11 mouse cellular contexts compared by ENCODE assay signal in genomic region chr1:72739681-72740063, GRCm38 (mm10). TPM values are rescaled to one million over a fixed set of nuclear protein-coding genes. Genes with fewer than 3 reads are reported as not detected.
DNase-seq lines count a peak whose midpoint lies in the region; ATAC-seq lines count a peak whose summit lies in the region.
"Had no signal": no experiment of that assay in that cellular context is flagged by ENCODE, and none has a peak within 500 bp of the region (broad histone marks: within the 10 kb centered on the region; RNA-seq: fewer than 3 reads in every experiment).

No protein-coding gene starts in this region.

- no peaks in the 10 kb centered on the region for H3K27me3 ChIP-seq in forebrain, embryonic 10.5 days (ENCODE audit: poor library complexity, severe bottlenecking)
- H3K27me3 ChIP-seq in forebrain, embryonic 11.5 days (ENCODE audit: control insufficient read depth, insufficient read depth, low read length), result no peaks in the 10 kb centered on the region; the same call in 1 of the 2 replicates
- no peaks in the 10 kb centered on the region for H3K27me3 ChIP-seq in forebrain, embryonic 15.5 days
- no peaks in the 10 kb centered on the region for H3K27me3 ChIP-seq in neural tube, embryonic 15.5 days (replicated peaks)
- H3K27me3 ChIP-seq: liver, embryonic 15.5 days had no signal

- no peaks in the 10 kb centered on the region for H3K9me3 ChIP-seq in forebrain, embryonic 10.5 days
- H3K9me3 ChIP-seq in forebrain, embryonic 11.5 days (ENCODE audit: control insufficient read depth, low read length), result no peaks in the 10 kb centered on the region
- H3K9me3 ChIP-seq in forebrain, embryonic 15.5 days, result no peaks in the 10 kb centered on the region
- no peaks in the 10 kb centered on the region for H3K9me3 ChIP-seq in neural tube, embryonic 15.5 days (replicated peaks)
- H3K9me3 ChIP-seq: heart, embryonic 13.5 days; liver, embryonic 15.5 days had no signal

- H3K4me3 ChIP-seq in forebrain, embryonic 10.5 days, result no peak overlapping the region
- H3K4me3 ChIP-seq in forebrain, embryonic 11.5 days (ENCODE audit: low read depth, low read length), result no peak overlapping the region
- H3K4me3 ChIP-seq in forebrain, embryonic 15.5 days, result no peak overlapping the region
- H3K4me3 ChIP-seq in neural tube, embryonic 15.5 days (replicated peaks), result no peak overlapping the region
- H3K4me3 ChIP-seq: heart, embryonic 13.5 days; liver, embryonic 15.5 days had no signal

- H3K4me1 ChIP-seq in forebrain, embryonic 10.5 days, result peaks cover 34% of the 10 kb centered on the region
- H3K4me1 ChIP-seq in forebrain, embryonic 11.5 days (replicated peaks; ENCODE audit: control insufficient read depth, insufficient read depth, low read length), result 0 out of 2 replicates have a peak, but pooled peaks cover 2% of the 10 kb centered on the region
- peaks cover 13% of the 10 kb centered on the region for H3K4me1 ChIP-seq in forebrain, embryonic 15.5 days
- H3K4me1 ChIP-seq in neural tube, embryonic 15.5 days, result peaks cover 19% of the 10 kb centered on the region
- H3K4me1 ChIP-seq: liver, embryonic 15.5 days had no signal

- H3K4me2 ChIP-seq in forebrain, embryonic 11.5 days (ENCODE audit: low read depth, low read length, severe bottlenecking), result no peak overlapping the region
- no peak overlapping the region; the same call in 1 of the 2 replicates for H3K4me2 ChIP-seq in forebrain, embryonic 15.5 days (replicated peaks)
- no peak overlapping the region for H3K4me2 ChIP-seq in neural tube, embryonic 15.5 days
- H3K4me2 ChIP-seq: heart, embryonic 13.5 days; liver, embryonic 15.5 days had no signal

- intact Hi-C loops in left cerebral cortex, postnatal 14 days (cut with DNase I), result no loop called here

- H3K36me3 ChIP-seq in forebrain, embryonic 10.5 days (replicated peaks), result no peaks in the 10 kb centered on the region
- no peaks in the 10 kb centered on the region for H3K36me3 ChIP-seq in forebrain, embryonic 11.5 days (ENCODE audit: control insufficient read depth, insufficient read depth, low read length)
- no peaks in the 10 kb centered on the region for H3K36me3 ChIP-seq in forebrain, embryonic 15.5 days
- no peaks in the 10 kb centered on the region for H3K36me3 ChIP-seq in neural tube, embryonic 15.5 days
- H3K36me3 ChIP-seq: heart, embryonic 13.5 days; liver, embryonic 15.5 days had no signal

- H3K9ac ChIP-seq in forebrain, embryonic 11.5 days (ENCODE audit: low read length), result no peak overlapping the region
- no peak overlapping the region for H3K9ac ChIP-seq in forebrain, embryonic 15.5 days (replicated peaks)
- no peak overlapping the region for H3K9ac ChIP-seq in neural tube, embryonic 15.5 days (replicated peaks)
- H3K9ac ChIP-seq: heart, embryonic 13.5 days; liver, embryonic 15.5 days had no signal

- no peak; the same call in 1 of the 2 replicates for ATAC-seq in forebrain, embryonic 11.5 days (replicated peaks; ENCODE audit: low FRiP score)
- peak; percentile 84 for ATAC-seq in forebrain, embryonic 15.5 days (replicated peaks)
- peak; percentile 81 for ATAC-seq in neural tube, embryonic 15.5 days (ENCODE audit: low FRiP score)

- peak overlapping the region; percentile 74 for H3K27ac ChIP-seq in forebrain, embryonic 10.5 days
- H3K27ac ChIP-seq in forebrain, embryonic 11.5 days (ENCODE audit: low read depth, low read length), result no peak overlapping the region
- peak overlapping the region; percentile 60 for H3K27ac ChIP-seq in forebrain, embryonic 15.5 days (replicated peaks)
- H3K27ac ChIP-seq in neural tube, embryonic 15.5 days (replicated peaks), result peak overlapping the region; percentile 69
- H3K27ac ChIP-seq: heart, embryonic 13.5 days; liver, embryonic 15.5 days had no signal

- 59% methylated on average over 10 of the region's 10 CpGs for WGBS in forebrain, embryonic 10.5 days
- 42% methylated on average over 10 of the region's 10 CpGs for WGBS in forebrain, embryonic 11.5 days
- 18% methylated on average over 10 of the region's 10 CpGs for WGBS in forebrain, embryonic 15.5 days
- 47% methylated on average over 10 of the region's 10 CpGs for WGBS in neural tube, embryonic 15.5 days

- DNase-seq in forebrain, embryonic 10.5 days (ENCODE audit: extremely low spot score, low spot score), result peak; percentile 22
- no peak for DNase-seq in forebrain, embryonic 11.5 days (ENCODE audit: low spot score)
- DNase-seq in left cerebral cortex, postnatal 14 days (ENCODE audit: low spot score in 2 of 2), result peak; percentile 49 to 76
- no peak for DNase-seq in natural killer cell, adult 2 months (ENCODE audit: low spot score in 2 of 2)
- DNase-seq in kidney, adult 9 months, result no peak
- no peak for DNase-seq in kidney, adult 18-20 months

RNA-seq across cellular contexts. Expression of gene Rpl37a, which starts 28.6 kb away (rescaled TPM):
- 1,402 and 1,403 TPM in 2 replicates for polyA plus RNA-seq in forebrain, embryonic 10.5 days (2016; fragmentation: Nextera tagmentation; extraction: Ambion mirVana)
- 1,332 and 1,456 TPM in 2 replicates for polyA plus RNA-seq in forebrain, embryonic 11.5 days (2014; fragmentation: Nextera tagmentation; extraction: Ambion mirVana)
- polyA plus RNA-seq in forebrain, embryonic 15.5 days (2015; fragmentation: Nextera tagmentation; extraction: Ambion mirVana), result 1,140 and 1,234 TPM in 2 replicates
- total RNA-seq in left cerebral cortex, postnatal 14 days (2021), result 100 to 1,000 TPM; 499 to 507 TPM
- polyA plus RNA-seq in neural tube, embryonic 15.5 days (2015; fragmentation: Nextera tagmentation; extraction: Ambion mirVana), result 1,001 and 1,078 TPM in 2 replicates

RNA-seq across cellular contexts. Expression of gene Ankar, which starts 39.3 kb away (rescaled TPM):
- not detected in 2 replicates for polyA plus RNA-seq in forebrain, embryonic 10.5 days (2016; fragmentation: Nextera tagmentation; extraction: Ambion mirVana)
- polyA plus RNA-seq in forebrain, embryonic 11.5 days (2014; fragmentation: Nextera tagmentation; extraction: Ambion mirVana), result not detected in 2 replicates
- not detected in 2 replicates for polyA plus RNA-seq in forebrain, embryonic 15.5 days (2015; fragmentation: Nextera tagmentation; extraction: Ambion mirVana)
- not detected for total RNA-seq in left cerebral cortex, postnatal 14 days (2021)
- not detected in 2 replicates for polyA plus RNA-seq in neural tube, embryonic 15.5 days (2015; fragmentation: Nextera tagmentation; extraction: Ambion mirVana)
- polyA plus RNA-seq: C2C12; heart, embryonic 13.5 days; liver, embryonic 15.5 days had no signal

Comparison
In these comparisons a context has a peak if more than half of its experiments do, and no peak if none do; other contexts are left out.
1. DNase-seq: peak in forebrain, embryonic 10.5 days (single experiment) and left cerebral cortex, postnatal 14 days (2 of 2); none in forebrain, embryonic 11.5 days (single experiment), natural killer cell, adult 2 months (0 of 2), kidney, adult 9 months (single experiment) and kidney, adult 18-20 months (single experiment).